Mouse (Mus musculus): ENCODE results near the gene Glis2.

Glis2 gene

DNA sequence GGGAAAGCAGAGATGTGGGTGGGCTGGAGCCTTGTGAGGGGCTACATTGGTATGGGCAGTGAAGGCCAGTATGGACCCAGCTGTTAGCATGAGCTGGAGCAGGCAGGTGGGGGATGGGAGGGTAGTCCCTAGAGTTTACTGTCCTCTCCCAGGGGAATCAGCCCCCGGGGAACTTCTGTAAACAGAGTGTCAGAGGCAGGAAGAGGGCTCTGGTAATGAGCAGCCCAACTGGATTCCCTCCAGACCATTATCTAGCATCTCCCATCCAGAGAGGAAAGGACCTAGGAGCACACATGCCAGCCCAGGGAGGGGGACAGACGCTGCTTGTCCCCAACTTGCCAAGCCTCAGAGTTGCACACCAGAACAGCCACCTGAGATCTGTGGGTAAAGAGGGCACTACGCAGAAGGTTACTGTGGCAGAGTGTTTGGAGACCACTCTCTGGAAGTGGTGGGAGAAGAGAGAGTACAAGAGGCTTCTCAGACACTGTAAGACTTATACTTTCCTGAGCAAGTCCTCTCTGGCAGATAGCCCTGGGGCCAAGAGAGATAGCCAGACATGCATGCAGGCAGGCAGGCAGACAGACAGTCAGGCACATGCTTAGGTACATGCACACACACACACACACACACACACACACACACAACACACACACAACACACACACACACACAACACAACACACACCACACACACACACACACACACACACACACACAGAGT lies 46.8 kb downstream of the Glis2 start:
- DNase-seq: peak; percentile 54 to 58

DNA sequence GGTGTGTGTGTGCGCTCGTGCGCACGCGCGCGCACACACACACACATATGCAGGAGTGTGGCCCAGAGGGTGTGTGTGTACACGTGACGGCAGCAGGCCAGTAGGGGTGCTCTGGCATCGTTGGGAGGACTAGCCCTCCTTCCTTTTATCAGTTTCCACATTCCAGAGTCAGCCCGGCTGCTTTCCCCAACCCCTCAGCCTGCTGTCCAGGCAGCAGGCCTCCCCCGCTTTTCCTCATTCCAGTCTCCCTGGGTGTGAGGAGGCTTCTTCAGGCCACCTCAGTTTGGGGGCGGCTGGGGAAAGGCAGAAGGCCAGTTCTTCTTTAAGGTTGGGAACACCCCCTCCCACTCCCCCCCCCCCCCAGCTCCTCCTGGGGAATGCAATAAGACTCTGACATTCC lies 47.7 kb downstream of the Glis2 start:
- peak; percentile 80 to 89 for DNase-seq

DNA sequence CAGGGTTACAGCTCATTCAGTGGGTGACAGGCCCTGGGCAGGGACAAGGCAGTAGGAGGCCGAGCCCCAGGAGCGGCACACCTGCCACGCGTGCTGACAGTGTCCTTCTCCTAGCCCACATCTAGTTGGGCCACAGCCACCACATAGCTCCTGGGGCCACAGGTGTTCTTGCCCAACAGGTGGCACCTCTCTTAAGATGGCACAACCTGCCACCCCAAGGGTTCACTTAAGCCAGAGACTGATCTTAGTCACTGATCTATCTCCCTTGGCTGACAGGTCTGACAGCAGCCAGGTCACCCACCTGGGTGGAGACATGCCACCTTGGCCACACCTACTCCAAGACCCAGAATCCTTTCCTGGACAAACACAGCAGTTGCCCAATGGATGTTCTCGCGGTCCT lies 48.4 kb downstream of the Glis2 start:
- DNase-seq: no peak

DNA sequence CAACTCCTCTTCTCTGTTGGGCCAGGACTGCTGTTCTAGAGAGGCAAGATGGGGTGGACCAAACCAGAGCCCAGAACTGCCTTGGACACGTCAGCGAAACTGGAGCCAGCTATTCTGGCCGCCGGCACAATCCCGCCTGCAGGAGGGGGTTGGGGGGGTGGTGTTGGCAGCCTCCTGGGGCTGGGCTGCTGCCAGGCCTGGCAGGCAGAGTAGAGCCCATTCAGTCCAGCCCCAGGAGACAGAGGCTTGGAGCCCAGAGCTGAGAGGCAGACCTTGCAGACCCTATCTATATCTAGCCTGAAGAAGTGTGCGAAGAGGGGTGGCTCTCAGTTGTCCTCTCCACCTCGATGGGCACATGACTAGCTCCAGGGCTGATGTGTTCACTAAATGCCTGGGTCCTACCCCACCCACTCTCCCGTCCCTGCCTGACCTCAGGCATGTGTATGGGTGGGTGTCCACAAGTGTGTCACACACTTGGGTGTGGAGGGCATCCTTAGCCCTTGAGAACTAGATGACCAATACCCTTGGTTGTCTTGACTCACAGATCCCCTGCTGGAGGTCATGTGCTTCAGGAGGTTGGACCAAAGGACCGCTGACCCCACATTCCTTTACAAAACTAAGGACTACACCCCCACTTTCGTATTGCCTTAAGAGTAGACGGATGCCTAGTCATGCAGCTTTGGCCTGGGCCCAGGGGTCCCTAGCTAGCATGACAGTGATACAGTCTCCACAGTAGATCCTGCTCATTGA lies 49.3 kb downstream of the Glis2 start:
- DNase-seq: peak; percentile 65 to 74

DNA sequence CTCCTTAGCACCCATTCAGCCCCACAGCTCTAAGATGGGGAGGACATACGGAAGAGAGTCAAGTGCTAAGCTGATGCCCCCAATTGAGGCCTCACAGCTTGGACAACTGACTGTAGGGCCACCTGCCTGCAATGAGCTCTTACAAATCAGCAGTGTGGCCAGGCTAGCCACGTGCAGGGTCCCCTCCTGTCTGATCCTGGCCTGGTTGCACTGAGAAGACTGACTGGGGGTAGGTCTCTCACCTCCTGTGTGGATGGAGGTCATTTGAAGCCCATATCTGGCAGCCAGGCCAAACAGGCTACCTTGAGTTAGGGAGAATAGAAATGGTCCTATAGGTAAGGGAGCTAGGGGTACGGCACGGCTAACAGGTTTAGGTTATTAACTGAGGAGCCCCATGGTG lies 51.4 kb downstream of the Glis2 start:
- no peak for DNase-seq

DNA sequence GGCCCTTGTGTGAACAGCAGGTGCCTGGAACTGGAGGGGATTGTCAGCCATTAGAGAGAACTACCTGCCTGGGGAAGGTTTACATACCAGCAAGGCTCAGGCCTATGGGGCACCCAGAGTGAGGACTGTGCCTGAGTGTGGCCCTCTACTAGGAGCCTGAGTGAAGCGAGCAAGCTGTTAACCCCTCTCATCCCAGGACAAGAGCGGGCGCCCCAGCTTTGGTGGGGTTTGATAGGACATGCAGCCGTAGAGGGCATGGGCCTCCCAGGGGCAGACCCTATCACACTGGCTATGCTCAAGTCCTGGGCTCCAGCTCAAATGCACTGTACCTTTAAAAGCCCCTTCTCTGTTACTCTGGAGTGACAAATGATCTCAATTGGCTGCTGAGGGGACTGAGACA lies 52.3 kb downstream of the Glis2 start:
- no peak for DNase-seq

DNA sequence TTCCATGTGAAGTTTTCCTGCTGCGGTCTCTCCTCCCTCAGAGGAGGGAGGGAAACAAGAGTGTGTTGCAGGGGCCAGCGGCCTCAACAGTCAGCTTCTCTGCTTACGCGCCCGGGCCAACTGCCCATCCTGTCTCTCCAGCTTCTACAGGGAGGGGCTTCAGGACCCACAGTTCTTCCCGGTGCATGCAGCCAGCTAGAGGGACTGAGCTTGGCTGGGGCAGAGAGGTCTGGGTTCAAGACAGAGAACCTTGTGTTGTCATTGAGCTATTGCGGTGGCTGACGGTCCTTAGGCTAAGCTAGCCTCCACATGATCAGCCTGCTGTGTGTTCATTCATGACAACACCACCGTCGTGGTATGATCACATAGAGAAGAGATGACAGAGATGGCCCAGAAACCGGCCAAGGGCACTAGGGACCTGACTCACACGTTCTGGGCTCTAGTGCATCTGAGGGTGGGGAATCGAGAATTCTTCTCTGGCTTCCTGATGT lies 53.2 kb downstream of the Glis2 start:
- DNase-seq: peak; percentile 63 to 75

DNA sequence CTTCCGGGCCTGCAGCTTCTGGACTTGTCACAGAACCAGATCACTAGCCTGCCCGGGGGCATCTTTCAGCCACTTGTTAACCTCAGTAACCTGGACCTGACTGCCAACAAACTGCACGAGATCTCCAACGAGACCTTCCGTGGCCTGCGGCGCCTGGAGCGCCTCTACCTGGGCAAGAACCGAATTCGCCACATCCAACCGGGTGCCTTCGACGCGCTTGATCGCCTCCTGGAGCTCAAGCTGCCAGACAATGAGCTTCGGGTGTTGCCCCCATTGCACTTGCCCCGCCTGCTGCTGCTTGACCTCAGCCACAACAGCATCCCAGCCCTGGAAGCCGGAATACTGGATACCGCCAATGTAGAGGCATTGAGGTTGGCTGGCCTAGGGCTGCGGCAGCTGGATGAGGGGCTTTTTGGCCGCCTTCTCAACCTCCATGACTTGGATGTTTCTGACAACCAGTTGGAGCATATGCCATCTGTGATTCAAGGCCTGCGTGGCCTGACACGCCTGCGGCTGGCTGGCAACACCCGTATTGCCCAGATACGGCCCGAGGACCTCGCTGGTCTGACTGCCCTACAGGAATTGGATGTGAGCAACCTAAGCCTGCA lies 54.0 kb downstream of the Glis2 start:
- peak in 1 of 2 experiments; percentile 60 for DNase-seq

DNA sequence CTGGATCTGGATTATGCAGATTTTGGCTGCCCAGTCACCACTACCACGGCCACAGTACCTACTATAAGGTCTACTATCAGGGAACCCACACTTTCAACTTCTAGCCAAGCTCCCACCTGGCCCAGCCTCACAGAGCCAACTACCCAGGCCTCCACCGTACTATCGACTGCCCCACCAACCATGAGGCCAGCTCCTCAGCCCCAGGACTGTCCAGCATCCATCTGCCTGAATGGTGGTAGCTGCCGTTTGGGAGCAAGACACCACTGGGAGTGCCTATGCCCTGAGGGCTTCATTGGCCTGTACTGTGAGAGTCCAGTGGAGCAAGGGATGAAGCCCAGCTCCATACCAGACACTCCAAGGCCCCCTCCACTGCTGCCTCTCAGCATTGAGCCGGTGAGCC lies 54.7 kb downstream of the Glis2 start:
- DNase-seq: no peak

DNA sequence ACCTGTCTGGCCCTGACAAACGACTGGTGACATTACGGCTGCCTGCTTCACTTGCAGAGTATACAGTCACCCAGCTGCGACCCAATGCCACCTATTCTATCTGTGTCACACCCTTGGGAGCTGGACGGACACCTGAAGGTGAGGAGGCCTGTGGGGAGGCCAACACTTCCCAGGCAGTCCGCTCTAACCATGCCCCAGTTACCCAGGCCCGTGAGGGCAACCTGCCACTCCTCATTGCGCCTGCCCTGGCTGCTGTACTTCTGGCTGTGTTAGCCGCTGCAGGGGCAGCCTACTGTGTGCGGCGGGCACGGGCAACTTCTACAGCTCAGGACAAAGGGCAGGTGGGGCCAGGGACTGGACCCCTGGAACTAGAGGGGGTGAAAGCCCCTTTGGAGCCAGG lies 55.2 kb downstream of the Glis2 start:
- no peak for DNase-seq

DNA sequence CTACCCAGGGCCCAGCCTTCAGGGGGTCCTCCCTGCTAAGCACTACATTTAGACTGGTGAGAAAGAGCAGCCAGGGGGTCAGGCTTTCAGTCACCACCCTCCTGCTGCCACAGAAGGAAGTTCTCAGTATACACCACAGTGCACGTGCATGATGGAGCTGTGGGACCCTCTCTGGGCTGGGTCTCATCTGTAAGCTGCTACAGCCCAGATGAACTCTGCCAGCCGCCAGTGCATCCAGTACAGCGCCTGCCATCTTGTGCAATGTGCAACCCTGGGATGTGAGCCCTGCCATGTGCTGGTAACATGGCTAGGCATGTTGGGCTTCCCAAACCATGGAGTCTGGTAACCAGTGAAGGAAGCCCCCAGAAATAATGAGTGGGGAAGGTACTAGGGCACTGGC lies 55.6 kb downstream of the Glis2 start:
- DNase-seq: no peak

DNA sequence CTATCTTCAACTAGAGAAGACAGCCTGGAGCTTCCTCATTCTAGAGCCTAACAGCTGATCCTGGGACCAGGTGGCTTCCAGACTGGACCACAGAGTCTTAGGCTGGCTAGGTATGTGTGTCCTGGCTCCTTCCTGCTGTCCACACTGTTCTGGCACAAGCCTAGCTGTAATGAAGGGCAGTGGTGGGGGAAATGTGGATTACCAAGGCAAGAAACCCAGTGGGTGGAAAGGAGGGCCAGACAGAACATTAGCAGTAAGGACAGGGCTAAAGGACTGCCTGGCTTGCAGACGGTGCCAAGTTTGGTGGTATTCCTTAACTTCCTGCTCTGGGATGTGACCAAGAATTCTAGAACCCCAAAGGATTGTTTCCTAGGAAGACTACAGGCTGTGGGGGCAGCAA lies 56.6 kb downstream of the Glis2 start:
- DNase-seq: no peak

DNA sequence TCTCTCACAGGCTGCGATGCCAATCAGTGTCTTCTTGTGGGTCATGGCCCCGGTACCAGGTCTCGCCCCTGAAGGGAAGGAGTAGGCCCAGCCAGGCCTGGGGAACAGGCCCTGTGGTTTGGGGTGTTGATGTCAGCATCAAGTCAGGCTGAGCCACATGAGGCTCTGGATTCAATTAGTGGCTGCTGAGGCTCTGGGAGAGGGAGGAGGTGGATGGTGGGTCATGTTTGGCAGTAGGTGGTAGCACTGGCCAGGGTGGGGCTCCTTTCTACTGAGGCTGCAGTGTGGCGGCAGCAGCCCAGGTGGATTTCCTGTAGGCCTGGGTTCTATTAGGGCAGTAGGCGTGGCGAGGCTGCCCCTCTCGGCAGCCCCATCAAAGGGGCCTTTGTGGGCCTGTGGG lies 57.1 kb downstream of the Glis2 start:
- no peak for DNase-seq

DNA sequence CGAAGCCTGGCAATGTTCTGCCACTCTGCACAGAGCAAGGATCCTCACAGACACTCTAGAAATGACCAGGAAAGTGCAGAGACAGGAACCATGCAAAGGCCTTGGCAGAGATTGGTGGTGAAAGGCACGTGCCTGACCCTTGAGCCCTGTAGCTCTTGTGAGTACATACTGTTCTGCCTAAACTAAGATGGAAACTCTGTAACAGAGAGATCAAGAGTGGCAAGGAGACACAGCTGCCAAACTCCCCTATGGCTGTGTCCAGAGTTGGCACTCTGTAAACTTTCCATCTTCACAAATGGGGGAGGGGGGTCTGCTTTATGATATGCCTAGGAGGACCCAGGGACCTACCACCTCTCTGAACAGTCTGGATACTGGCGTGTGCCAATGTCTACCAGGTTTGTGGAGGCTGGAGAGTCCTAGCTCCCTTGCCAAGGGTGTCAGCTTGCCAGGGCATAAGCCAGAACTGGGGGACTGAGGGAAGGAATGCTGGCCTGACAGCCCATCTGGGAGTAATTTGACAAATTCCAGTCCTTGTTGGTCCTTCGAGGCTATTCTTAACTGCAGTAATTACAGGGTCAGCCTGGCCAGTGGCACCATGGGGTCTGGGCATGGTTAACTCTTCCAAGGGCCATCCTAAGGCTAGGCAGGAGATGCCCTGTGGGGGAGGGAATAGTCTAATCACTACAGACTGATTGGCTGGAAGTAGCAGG lies 58.3 kb downstream of the Glis2 start:
- DNase-seq: no peak

DNA sequence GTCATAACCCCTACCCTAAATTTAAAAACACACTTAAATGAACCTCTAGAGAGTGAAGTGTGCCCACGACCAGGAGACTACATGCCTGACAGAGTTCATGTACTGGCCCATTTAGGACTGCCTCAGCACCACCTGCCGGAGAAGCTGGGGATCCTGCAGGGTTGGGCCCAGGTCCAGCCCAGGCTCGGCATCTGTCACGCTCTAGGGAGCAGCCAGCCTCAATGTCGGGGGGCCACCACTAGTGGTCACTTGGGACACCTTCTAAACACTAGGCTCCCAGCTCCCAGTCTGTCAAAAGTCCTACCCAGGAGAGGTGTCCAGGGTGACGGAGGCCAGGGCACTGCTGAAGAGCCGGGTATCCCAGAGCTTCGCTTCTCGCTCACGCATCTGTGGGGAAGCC lies 60.2 kb downstream of the Glis2 start:
- DNase-seq: peak; percentile 65 to 76

DNA sequence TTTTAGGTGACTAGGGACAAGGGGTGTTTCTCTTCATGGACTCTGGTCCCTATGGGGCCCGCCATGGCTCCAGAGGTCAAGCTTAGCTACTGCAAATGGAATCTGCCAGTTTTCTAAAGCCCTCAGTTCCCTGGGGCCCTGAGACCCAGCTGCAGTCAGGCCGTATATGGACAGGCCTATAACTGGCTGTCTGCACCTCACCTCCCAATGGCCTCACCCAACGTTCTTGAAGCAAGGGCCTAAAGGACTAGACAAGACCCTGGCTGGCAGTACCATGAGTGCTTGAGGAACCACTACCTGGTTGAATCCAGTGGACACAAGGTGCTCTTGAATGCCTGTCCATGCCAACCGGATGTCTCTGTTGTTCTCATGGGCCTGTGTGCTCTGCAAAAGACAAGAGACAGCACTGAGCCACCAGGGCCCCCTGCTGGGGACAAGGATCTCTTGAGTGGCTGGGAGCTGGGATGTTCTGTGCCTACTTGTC lies 60.8 kb downstream of the Glis2 start:
- peak; percentile 60 to 75 for DNase-seq

DNA sequence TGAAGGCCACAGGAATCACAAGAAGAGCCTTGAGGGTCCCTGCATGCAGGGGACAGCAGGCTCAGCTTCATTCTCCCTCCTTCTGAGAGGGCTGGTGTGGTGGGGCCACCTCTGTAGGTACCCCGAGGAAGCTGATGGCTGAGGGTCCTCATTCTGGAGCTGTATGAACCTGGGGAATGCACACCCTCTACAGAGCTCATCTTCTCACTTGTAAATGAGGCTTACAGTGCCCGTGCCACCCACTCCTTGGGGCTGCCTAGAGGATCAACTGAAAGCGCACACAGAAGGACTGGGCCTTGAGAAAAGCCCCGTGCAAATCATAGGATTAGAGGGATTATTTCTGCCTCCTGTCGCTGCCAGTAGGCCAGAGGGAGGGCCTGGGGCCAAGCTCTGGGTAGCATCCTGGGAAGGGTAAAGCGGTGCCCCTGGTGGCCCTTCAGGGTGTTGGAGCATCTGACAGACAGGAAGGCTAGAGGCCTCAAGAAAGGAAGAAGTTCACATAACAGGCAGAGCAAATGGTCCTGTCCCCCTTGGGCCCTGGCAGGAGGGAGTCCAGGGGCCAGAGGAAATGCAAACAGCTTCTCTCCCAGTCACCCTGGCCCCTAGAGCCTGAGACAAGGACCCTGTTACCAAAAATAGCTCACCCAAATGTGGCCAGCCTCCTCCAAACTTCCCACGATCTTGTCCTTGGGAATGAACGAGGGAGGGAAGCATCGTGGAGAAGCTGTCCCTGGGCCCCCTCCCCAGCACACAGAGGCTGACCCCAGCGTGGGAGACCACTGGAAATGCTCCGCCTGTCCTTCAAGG lies 61.5 kb downstream of the Glis2 start:
- peak; percentile 51 to 63 for DNase-seq

DNA sequence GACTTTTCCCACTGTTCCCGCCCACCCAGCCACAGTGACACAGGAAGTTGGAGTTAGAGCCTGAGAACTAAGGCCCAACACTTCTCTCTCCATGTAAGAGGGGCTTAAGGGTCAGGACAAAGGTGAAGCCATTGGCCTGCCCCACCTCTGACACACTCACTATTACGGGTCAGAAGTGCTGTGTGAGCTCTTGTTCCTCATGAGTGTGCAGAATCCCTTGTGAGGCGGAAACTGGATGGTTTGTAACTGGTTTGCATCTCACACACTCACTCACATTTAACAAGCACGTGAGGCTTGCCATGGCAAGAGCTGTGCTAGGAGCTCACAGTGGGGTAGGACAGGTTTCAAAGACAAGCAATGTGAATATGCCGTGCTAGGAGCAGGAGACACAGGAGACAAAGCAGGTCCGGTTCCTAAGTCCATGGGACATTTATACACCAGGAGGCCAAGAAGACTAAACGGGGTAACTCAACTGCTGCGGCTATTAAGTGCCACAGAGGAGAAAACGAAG lies 62.1 kb downstream of the Glis2 start:
- no peak for DNase-seq

DNA sequence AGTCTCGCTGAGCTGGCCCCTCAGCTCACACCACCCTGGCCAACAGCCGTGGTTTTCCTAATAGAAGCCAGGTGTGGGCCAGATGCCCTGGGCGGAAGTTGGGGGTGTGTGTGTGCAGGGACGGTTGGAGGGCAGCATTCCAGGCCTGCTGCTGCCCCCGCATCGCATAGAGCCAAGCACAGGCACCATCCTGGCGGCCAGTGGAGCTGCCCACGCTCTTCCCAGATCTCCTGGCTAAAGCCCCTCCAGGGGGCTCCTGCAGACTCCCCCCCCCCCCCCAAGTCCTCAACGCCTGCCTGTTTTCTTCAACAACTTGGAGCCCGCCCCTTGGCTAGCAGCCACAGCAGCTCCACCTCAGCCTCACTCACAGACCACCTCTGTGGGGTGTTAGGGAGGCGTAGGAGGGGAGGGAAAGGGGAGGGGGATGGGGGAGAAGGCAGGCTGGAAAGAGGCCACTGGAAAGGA lies 64.3 kb downstream of the Glis2 start:
- peak; percentile 72 to 83 for DNase-seq

DNA sequence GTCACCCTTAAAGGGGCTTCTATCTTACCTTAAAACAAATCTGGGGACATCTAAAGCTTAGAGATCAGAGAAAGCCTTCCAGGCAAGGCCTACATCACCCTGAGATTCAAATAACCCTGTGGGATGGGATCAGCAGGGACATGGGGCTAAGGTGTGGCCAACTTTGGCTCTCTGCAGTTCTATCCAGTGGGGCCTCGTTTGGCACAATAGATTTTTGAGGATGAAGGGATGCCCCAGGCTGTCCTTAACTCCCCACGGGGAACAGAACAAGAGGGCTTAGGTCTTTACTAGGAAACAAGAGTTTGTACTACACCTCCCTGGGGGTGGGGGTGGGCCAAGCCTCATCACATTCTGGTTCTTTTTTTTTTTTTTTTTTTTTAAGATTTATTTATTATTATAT lies 64.8 kb downstream of the Glis2 start:
- DNase-seq: no peak

DNA sequence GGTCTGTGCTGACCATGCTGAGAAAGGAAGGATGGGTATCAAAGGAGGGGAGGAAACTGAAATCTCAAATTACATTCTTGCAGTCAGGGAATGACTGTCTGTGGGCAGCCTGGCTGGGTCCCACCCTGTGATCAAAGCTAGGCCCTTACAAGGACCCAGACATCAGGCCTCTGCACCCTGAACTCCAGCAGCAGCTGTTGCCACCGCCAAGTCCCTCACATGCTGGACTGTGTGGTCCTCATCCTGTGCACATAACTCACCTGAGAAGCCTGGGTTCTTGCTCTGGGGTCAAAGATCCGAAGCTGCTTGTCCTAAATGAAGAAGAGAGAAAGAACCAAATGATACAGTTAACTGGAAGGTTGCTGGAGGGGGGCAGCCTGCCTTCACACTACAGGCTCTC lies 67.1 kb downstream of the Glis2 start:
- no peak for DNase-seq

DNA sequence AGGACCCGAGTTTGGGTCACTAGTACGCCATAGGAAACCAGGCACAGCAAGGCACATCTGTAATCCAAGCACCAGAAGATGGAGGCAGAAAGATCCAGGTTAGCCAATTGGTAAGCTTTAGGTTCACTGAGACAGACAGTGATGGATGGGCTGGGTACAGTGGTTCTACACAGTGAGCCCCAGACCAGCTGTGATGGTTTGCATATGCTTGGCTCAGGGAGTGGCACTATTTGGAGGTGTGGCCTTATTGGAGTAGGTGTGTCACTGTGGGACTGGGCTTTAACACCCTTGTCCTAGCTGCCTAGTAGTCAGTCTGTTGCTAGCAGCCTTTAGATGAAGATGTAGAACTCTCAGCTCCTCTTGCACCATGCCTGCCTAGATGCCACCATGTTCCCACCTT lies 69.3 kb downstream of the Glis2 start:
- no peak for DNase-seq
